Mouse (Mus musculus) heart, embryonic 14.5 days (tissue): ENCODE data around the gene Lepr. TPM values are rescaled to one million over a fixed set of nuclear protein-coding genes. Genes with fewer than 3 reads are reported as not detected.

Experiments
- ATAC-seq: fragments of 200-750 bp; cut with Nextera tagmentation; 2 replicates; pipeline ENCODE4 v1.8.0; 2017; ENCODE audit warnings: low read depth, moderate TSS enrichment; ENCODE audit not compliant: insufficient number of reproducible peaks, insufficient read depth, low FRiP score
- H3K27ac ChIP-seq, 2 experiments: fragments of 200-500 bp in 1 of 2; fragments of 300-500 bp in 1 of 2; sonication (generic) in 1 of 2; replicated peaks in 1 of 2; 2 replicates each; pipeline ENCODE4 v1.5.1; 2012 to 2014; ENCODE audit warnings: low read depth in 2 of 2, low read length in 2 of 2, control low read depth in 1 of 2, mild to moderate bottlenecking in 1 of 2, mixed read lengths in 1 of 2; ENCODE audit not compliant: control insufficient read depth in 1 of 2, insufficient read depth in 1 of 2
- H3K27me3 ChIP-seq: fragments of 300-500 bp; sonication (generic); 2 replicates; pipeline ENCODE4 v1.6.1; 2014; ENCODE audit warnings: mild to moderate bottlenecking, low read length, control low read depth; ENCODE audit not compliant: control insufficient read depth, insufficient read depth
- H3K36me3 ChIP-seq: fragments of 300-500 bp; sonication (generic); 2 replicates; pipeline ENCODE4 v1.6.1; 2014; ENCODE audit warnings: mild to moderate bottlenecking, control low read depth, low read length, mixed read lengths; ENCODE audit not compliant: control insufficient read depth, insufficient read depth
- H3K4me1 ChIP-seq, 2 experiments: fragments of 200-500 bp in 1 of 2; fragments of 300-500 bp in 1 of 2; sonication (generic) in 1 of 2; 2 replicates each; pipeline ENCODE4 v1.6.1; 2012 to 2014; ENCODE audit warnings: low read length in 2 of 2, control low read depth in 1 of 2, mixed read lengths in 1 of 2; ENCODE audit not compliant: control insufficient read depth in 2 of 2, insufficient read depth in 2 of 2
- H3K4me2 ChIP-seq: fragments of 300-500 bp; sonication (generic); 2 replicates; pipeline ENCODE4 v1.6.1; 2014; ENCODE audit warnings: mild to moderate bottlenecking, low read length
- H3K4me3 ChIP-seq, 2 experiments: fragments of 200-500 bp in 1 of 2; fragments of 300-500 bp in 1 of 2; sonication (generic) in 1 of 2; 2 replicates each; pipeline ENCODE4 v1.5.1; 2012 to 2014; ENCODE audit warnings: low read length in 2 of 2, mild to moderate bottlenecking in 2 of 2, control low read depth in 1 of 2, low read depth in 1 of 2, moderate library complexity in 1 of 2; ENCODE audit not compliant: control insufficient read depth in 1 of 2, insufficient read depth in 1 of 2
- H3K9ac ChIP-seq: fragments of 300-500 bp; sonication (generic); 2 replicates; pipeline ENCODE4 v1.6.1; 2014; ENCODE audit warnings: mild to moderate bottlenecking, low read length
- H3K9me3 ChIP-seq: fragments of 300-500 bp; sonication (generic); 2 replicates; pipeline ENCODE4 v1.6.1; 2016; ENCODE audit warnings: low read length, control low read depth; ENCODE audit not compliant: control insufficient read depth
- WGBS: fragments of 180-500 bp; shearing (Covaris S2); extraction: QIAGEN DNeasy Blood & Tissue Kit; methylation state at CpG from one replicate; pipeline ENCODE4 v1.1.7; 2014; 5-methylcytosine and 5-hydroxymethylcytosine counted together
- polyA plus RNA-seq: library from polyadenylated mRNA; unstranded; fragments of >200 nt; fragmentation: Nextera tagmentation; extraction: Ambion mirVana; gene quantifications from 2 replicates; pipeline ENCODE4 v1.2.1, GENCODE M21; 2014

Lepr gene
- polyA plus RNA-seq, 1 experiment from 2014 or later, result 1.3 TPM

- WGBS, result 37% methylated on average over 6 of the region's 6 CpGs
Measured at GRCm38 (mm10) chr4:101860873-101861272, 143.7 kb downstream of the Lepr start.

GRCm38 (mm10) chr4:101862289-101862688 is 145.1 kb downstream of the Lepr start:
- no peaks in the 10 kb centered on the region for H3K9me3 ChIP-seq
- WGBS, result 84% methylated on average over 6 of the region's 6 CpGs
- H3K36me3 ChIP-seq, result no peaks in the 10 kb centered on the region
- no peak overlapping the region for H3K27ac ChIP-seq
- H3K4me1 ChIP-seq, result no peaks in the 10 kb centered on the region
- no peak overlapping the region for H3K4me3 ChIP-seq
- H3K9ac ChIP-seq, result no peak overlapping the region
- no peak overlapping the region for H3K4me2 ChIP-seq
- H3K27me3 ChIP-seq, result no peaks in the 10 kb centered on the region
- no peak for ATAC-seq

More at GRCm38 (mm10) chr4:101860873-101861272, 143.7 kb downstream of the Lepr start:
- Histone ChIP-seq H3K36me3 (no peaks in the 10 kb centered on the region), H3K27ac (no peak overlapping the region), H3K27me3 (no peaks in the 10 kb centered on the region), H3K4me1 (no peaks in the 10 kb centered on the region), H3K9me3 (no peaks in the 10 kb centered on the region), H3K4me3 (no peak overlapping the region), H3K4me2 (no peak overlapping the region), H3K9ac (no peak overlapping the region)
- ATAC-seq, result no peak

Other genes with a start within 250 kb of the Lepr start
- gene Dnajc6, start 220.8 kb upstream of the Lepr start, polyA plus RNA-seq, result 0.24 and 0.70 TPM in 2 replicates
- gene Leprot, start 69.7 kb upstream of the Lepr start, polyA plus RNA-seq, result 84.4 and 85.3 TPM in 2 replicates
- gene B020004J07Rik, start 126.6 kb downstream of the Lepr start, polyA plus RNA-seq, result not detected in 2 replicates
- gene C130073F10Rik, start 176.4 kb downstream of the Lepr start, polyA plus RNA-seq, result not detected in 2 replicates
- not detected in 2 replicates for gene Gm12800, start 191.7 kb downstream of the Lepr start, polyA plus RNA-seq
- gene Gm12794, start 223.0 kb downstream of the Lepr start, polyA plus RNA-seq, result not detected in 2 replicates